Mouse (Mus musculus) CH12.LX (cell line): Measurements from ENCODE around the gene Traf3.

Experiments
- CHD2 ChIP-seq: IDR thresholded peaks from 2 replicates; pipeline ENCODE4 v1.6.1; 2011; ENCODE audit warnings: low read length, improper control_type of control experiment
- CTCF ChIP-seq, 2 experiments: IDR thresholded peaks in 1 of 2; conservative IDR thresholded peaks in 1 of 2; 2 replicates each; pipeline ENCODE4 v1.5.1; 2011 to 2012; ENCODE audit warnings: low read depth in 2 of 2, low read length in 2 of 2, improper control_type of control experiment in 1 of 2, inconsistent platforms in 1 of 2, mild to moderate bottlenecking in 1 of 2, moderate library complexity in 1 of 2
- ELF1 ChIP-seq: IDR thresholded peaks from 2 replicates; pipeline ENCODE4 v1.6.1; 2014; ENCODE audit warnings: low read depth, mild to moderate bottlenecking, inconsistent platforms, low read length, improper control_type of control experiment
- ETS1 ChIP-seq: conservative IDR thresholded peaks from 2 replicates; pipeline ENCODE4 v1.6.1; 2012; ENCODE audit warnings: low read depth, mild to moderate bottlenecking, inconsistent platforms, low read length, improper control_type of control experiment, moderate library complexity
- MAX ChIP-seq: IDR thresholded peaks from 2 replicates; pipeline ENCODE4 v1.6.1; 2011; ENCODE audit warnings: low read length, improper control_type of control experiment
- MAZ ChIP-seq: IDR thresholded peaks from 2 replicates; pipeline ENCODE4 v1.6.1; 2012; ENCODE audit warnings: low read depth, mild to moderate bottlenecking, inconsistent platforms, low read length, improper control_type of control experiment, moderate library complexity
- MEF2A ChIP-seq: IDR thresholded peaks from 2 replicates; pipeline ENCODE4 v1.6.1; 2014; ENCODE audit warnings: low read depth, mild to moderate bottlenecking, inconsistent platforms, low read length, improper control_type of control experiment, borderline replicate concordance
- MXI1 ChIP-seq: IDR thresholded peaks from 2 replicates; pipeline ENCODE4 v1.6.1; 2011; ENCODE audit warnings: mild to moderate bottlenecking, low read depth, low read length, improper control_type of control experiment
- NRF1 ChIP-seq: IDR thresholded peaks from 2 replicates; pipeline ENCODE4 v1.6.1; 2014; ENCODE audit warnings: low read depth, mild to moderate bottlenecking, inconsistent platforms, low read length, improper control_type of control experiment, moderate library complexity
- POLR2A ChIP-seq: IDR thresholded peaks from 2 replicates; pipeline ENCODE4 v1.6.1; 2011; ENCODE audit warnings: low read depth, mild to moderate bottlenecking, improper control_type of control experiment, low read length
- POLR2AphosphoS2 ChIP-seq: IDR thresholded peaks from 2 replicates; pipeline ENCODE4 v1.6.1; 2011; ENCODE audit warnings: low read depth, low read length, improper control_type of control experiment
- TBP ChIP-seq: conservative IDR thresholded peaks from 2 replicates; pipeline ENCODE4 v1.6.1; 2011; ENCODE audit warnings: low read depth, low read length, improper control_type of control experiment
- USF1 ChIP-seq: IDR thresholded peaks from 2 replicates; pipeline ENCODE4 v1.6.1; 2014; ENCODE audit warnings: low read depth, mild to moderate bottlenecking, inconsistent platforms, low read length, improper control_type of control experiment
- ZKSCAN1 ChIP-seq: IDR thresholded peaks from 2 replicates; pipeline ENCODE4 v1.6.1; 2012; ENCODE audit warnings: low read depth, inconsistent platforms, low read length, improper control_type of control experiment, borderline replicate concordance

GRCm38 (mm10) chr12:111250116-111250515 lies 83.9 kb downstream of the Traf3 start:
- no peak for TF ChIP-seq CTCF (conservative IDR thresholded peaks at IDR 0.05 in 1 of 2, IDR thresholded peaks at IDR 0.05 in 1 of 2; ENCODE audit: low read depth in 2 of 2, low read length in 2 of 2)
- TF ChIP-seq TBP: no peak
- no peak for TF ChIP-seq MEF2A
- no peak for TF ChIP-seq USF1
- TF ChIP-seq ELF1: no peak
- no peak for TF ChIP-seq POLR2A
- TF ChIP-seq ETS1: no peak
- no peak for TF ChIP-seq ZKSCAN1
- TF ChIP-seq CHD2: no peak
- TF ChIP-seq MAZ: no peak
- no peak for TF ChIP-seq MAX
- TF ChIP-seq MXI1: no peak
- no peak for TF ChIP-seq POLR2AphosphoS2
- TF ChIP-seq NRF1: no peak
